Mouse (Mus musculus) urinary bladder, postnatal 4 days (tissue): ENCODE measurements at regions not wholly inside any gene's neighbourhood (a gene's known extent, or its start where the extent isn't known, plus 50 kb on each side); places are given as distances from the start of the nearest gene placed in this dataset.

Source experiments
- DNase-seq, 2 experiments: peaks; one replicate each; pipeline ENCODE4 v3.0.0; 2021 to 2022; ENCODE audit warnings: low spot score in 2 of 2

- no peak for DNase-seq
Measured at GRCm38 (mm10) chr13:93992961-93993360, 64.6 kb upstream of the Lhfpl2 start.

- DNase-seq, result no peak
Measured at GRCm38 (mm10) chr13:93995423-93995822, 62.2 kb upstream of the Lhfpl2 start.

DNA sequence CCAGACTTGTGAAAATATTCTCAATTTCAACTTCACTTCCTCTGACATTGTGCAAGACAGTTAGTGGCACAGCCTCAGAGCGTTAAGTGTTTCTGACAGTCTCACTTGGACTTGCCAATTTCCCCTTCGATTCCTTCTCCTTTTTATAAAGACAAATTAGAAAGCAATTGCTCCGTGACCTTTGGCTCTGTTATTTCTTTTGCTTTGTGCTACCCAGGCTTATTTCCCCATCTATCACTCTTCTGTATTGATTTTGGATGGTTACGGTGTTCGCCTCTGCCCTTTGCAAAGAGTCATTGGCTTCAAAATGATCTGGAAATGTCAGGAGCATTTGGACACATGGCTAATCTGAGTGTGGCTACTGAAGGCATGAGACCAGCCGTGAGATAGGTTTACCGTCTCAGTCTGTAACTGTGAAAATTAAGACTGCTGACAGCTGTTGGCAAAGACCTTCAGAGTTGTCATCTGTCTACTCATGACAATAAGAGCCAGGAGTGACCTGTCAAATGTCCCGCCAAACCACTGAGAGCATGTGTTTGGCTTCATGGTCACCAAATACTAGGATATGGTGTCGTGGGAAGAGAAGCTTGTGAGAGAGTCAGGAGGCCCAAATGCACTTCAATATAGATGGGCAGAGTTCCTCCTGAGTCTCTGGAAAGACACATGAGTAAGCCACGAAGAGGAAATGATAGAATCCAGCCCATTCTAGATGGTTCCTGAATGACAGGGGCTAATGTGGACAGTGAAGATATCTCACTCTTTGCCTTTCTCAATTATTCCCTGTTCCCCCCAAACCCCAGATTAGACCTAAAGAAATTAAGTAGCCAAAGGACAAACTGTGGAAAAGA, 60.8 kb upstream of the Lhfpl2 start:
- no peak for DNase-seq

DNA sequence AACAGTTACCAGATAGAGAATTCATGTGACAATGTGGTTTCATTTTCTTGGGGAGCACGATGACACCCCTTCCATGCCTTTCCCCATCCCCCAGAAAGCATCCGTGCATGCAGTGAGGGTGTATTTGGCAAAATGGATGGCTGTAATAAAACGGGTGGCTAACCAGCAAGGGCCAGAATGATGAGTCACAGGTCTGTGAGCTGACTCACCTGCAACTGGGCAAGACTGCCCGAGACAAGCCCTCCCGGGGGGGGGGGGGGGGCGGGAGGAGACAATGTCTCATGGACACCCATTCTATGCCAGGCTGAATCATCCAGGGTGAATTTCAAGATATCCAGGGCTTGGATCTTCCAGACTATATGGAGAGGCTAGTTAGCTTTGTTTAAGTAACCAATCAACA, 59.6 kb upstream of the Lhfpl2 start:
- DNase-seq, result no peak

DNA sequence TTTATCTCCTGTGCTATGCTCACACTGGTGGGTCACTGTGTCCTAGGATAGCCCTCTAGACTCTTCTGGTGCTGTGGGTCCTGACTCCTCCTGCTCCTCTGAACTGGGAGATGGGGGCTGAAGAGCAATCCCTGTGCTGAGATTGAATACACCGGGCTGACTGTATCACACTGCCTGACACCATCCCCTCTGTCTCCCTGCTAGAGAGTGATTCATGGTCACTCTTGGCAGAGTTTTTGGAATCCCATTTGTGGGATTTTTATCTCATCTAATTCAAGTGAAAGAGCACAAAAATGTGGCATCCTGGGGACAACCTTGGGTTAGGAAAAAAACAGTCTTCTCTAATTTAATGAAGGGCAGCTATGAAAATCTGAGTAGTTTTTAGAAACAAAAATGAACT, 59.2 kb upstream of the Lhfpl2 start:
- DNase-seq, result no peak

DNA sequence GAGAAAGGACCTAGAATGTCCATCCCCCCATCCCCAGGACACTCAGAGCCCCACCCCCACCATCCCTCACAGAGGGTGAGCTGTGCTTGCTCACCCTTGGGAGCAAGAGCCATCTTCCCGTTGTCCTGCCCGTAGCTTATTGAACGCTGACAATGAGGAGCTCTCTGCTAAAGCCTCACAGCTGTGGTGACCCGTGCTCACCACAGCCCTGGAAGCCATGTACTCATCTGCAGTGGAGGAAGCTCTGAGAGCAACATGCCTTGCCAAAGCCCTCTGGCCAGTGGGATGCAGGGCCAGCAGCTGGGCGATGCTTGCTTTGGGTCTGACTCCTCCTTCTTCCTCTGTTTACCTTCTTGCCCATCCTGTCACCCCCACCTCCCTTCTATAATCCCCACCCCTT, 53.8 kb upstream of the Lhfpl2 start:
- peak in 1 of 2 experiments; percentile 55 for DNase-seq

- DNase-seq, result peak in 1 of 2 experiments; percentile 42
Measured at GRCm38 (mm10) chr13:94004417-94004816, 53.2 kb upstream of the Lhfpl2 start.

- no peak for DNase-seq
Measured at GRCm38 (mm10) chr13:94005880-94006279, 51.7 kb upstream of the Lhfpl2 start.
